Comparison of ENCODE assay signal across 13 mouse cellular contexts in genomic region chr15:82992079-82992783, GRCm38 (mm10). TPM values are rescaled to one million over a fixed set of nuclear protein-coding genes. Genes with fewer than 3 reads are reported as not detected.
DNase-seq lines count a peak whose midpoint lies in the region; ATAC-seq lines count a peak whose summit lies in the region.
"Had no signal": no experiment of that assay in that cellular context is flagged by ENCODE, and none has a peak within 500 bp of the region (broad histone marks: within the 10 kb centered on the region; RNA-seq: fewer than 3 reads in every experiment).

No protein-coding gene starts in this region.

- H3K9me3 ChIP-seq in midbrain, embryonic 12.5 days = no peaks in the 10 kb centered on the region
- H3K9me3 ChIP-seq: neural tube, embryonic 12.5 days had no signal

- intact Hi-C loops in gastrocnemius, postnatal 14 days (cut with DNase I; ENCODE audit: low total_unique reads) = no loop called here

- no peaks in the 10 kb centered on the region for H3K36me3 ChIP-seq in midbrain, embryonic 12.5 days
- H3K36me3 ChIP-seq: neural tube, embryonic 12.5 days had no signal

- peaks cover 29% of the 10 kb centered on the region for H3K27me3 ChIP-seq in midbrain, embryonic 12.5 days
- H3K27me3 ChIP-seq: CH12.LX had no signal

- peaks cover 70% of the 10 kb centered on the region for H3K4me1 ChIP-seq in midbrain, embryonic 12.5 days

- no peak for ATAC-seq in midbrain, embryonic 12.5 days (ENCODE audit: low FRiP score, low read depth)

- peak; percentile 40 to 67 for DNase-seq in layer of hippocampus, postnatal 14 days (ENCODE audit: low spot score in 2 of 2)
- no peak for DNase-seq in layer of hippocampus, postnatal 25 days (ENCODE audit: extremely low spot score in 1 of 2, low spot score in 1 of 2)
- peak; percentile 48 to 59 for DNase-seq in cerebellum, adult 18-20 months
- peak; percentile 65 to 68 for DNase-seq in cerebellum, postnatal 25 days
- no peak for DNase-seq in kidney, adult 9 months
- no peak for DNase-seq in gastrocnemius, postnatal 14 days
- DNase-seq: adrenal gland, postnatal 25 days; gastrocnemius, postnatal 10 days had no signal

- H3K4me2 ChIP-seq in midbrain, embryonic 12.5 days (replicated peaks) = no peak overlapping the region
- H3K4me2 ChIP-seq: heart, embryonic 11.5 days; neural tube, embryonic 12.5 days had no signal

- peak overlapping the region; percentile 72 for H3K27ac ChIP-seq in midbrain, embryonic 12.5 days (replicated peaks)
- H3K27ac ChIP-seq: neural tube, embryonic 12.5 days had no signal

- 65% methylated on average over 13 of the region's 13 CpGs for WGBS in midbrain, embryonic 12.5 days

- no peak overlapping the region for H3K4me3 ChIP-seq in midbrain, embryonic 12.5 days
- H3K4me3 ChIP-seq: erythroblast, embryonic 14.5 days; neural tube, embryonic 12.5 days had no signal

- H3K9ac ChIP-seq in midbrain, embryonic 12.5 days (replicated peaks) = no peak overlapping the region
- H3K9ac ChIP-seq: neural tube, embryonic 12.5 days had no signal

RNA-seq across cellular contexts. Expression of gene Tcf20, which starts 4.6 kb away (rescaled TPM):
- 100 to 1,000 TPM; 155 to 157 TPM for total RNA-seq in layer of hippocampus, postnatal 14 days (2021)
- 100 to 1,000 TPM; 213 TPM for total RNA-seq in layer of hippocampus, postnatal 25 days (2021)
- polyA plus RNA-seq in midbrain, embryonic 12.5 days (2016; fragmentation: Nextera tagmentation; extraction: Ambion mirVana) = 13.7 TPM in 2 replicates
- total RNA-seq in gastrocnemius, postnatal 14 days (2021) = 10 to 100 TPM; 21.9 to 26.0 TPM

RNA-seq across cellular contexts. Expression of gene Nfam1, which starts 40.9 kb away (rescaled TPM):
- total RNA-seq in layer of hippocampus, postnatal 14 days (2021) = 1 to 10 TPM; 2.3 to 2.4 TPM
- 1 to 10 TPM; 2.5 to 2.7 TPM for total RNA-seq in layer of hippocampus, postnatal 25 days (2021)
- polyA plus RNA-seq in midbrain, embryonic 12.5 days (2016; fragmentation: Nextera tagmentation; extraction: Ambion mirVana) = 3.3 and 4.2 TPM in 2 replicates
- 1 to 10 TPM; 1.0 to 1.4 TPM for total RNA-seq in gastrocnemius, postnatal 14 days (2021)

Comparison
In these comparisons a context has a peak if more than half of its experiments do, and no peak if none do; other contexts are left out.
1. DNase-seq: peak in layer of hippocampus, postnatal 14 days (2 of 2), cerebellum, adult 18-20 months (2 of 2) and cerebellum, postnatal 25 days (2 of 2); none in layer of hippocampus, postnatal 25 days (0 of 2), kidney, adult 9 months (single experiment) and gastrocnemius, postnatal 14 days (single experiment).
2. RNA of gene Tcf20, which starts 4.6 kb away (total RNA-seq): 213 TPM in layer of hippocampus, postnatal 25 days and 155 to 157 TPM in layer of hippocampus, postnatal 14 days; 21.9 to 26.0 TPM in gastrocnemius, postnatal 14 days; every median in the first group is over 4 times any median in the second.